Mouse (Mus musculus) embryonic facial prominence, embryonic 10.5 days (tissue): ENCODE results near the gene Psma1. TPM values are rescaled to one million over a fixed set of nuclear protein-coding genes. Genes with fewer than 3 reads are reported as not detected.

ENCODE experiments used
- DNase-seq: peaks from one replicate; pipeline ENCODE4 v3.0.0-alpha.2; 2017; ENCODE audit warnings: low spot score
- H3K27ac ChIP-seq: fragments of 300-500 bp; sonication (generic); replicated peaks from 2 replicates; pipeline ENCODE4 v1.5.1; 2016; ENCODE audit warnings: mild to moderate bottlenecking
- H3K27me3 ChIP-seq: fragments of 300-500 bp; sonication (generic); replicated peaks from 2 replicates; pipeline ENCODE4 v1.6.1; 2016; ENCODE audit warnings: low read depth, mild to moderate bottlenecking; ENCODE audit not compliant: poor library complexity, severe bottlenecking
- H3K36me3 ChIP-seq: fragments of 300-500 bp; sonication (generic); replicated peaks from 2 replicates; pipeline ENCODE4 v1.6.1; 2016; ENCODE audit warnings: mild to moderate bottlenecking, moderate library complexity
- H3K4me1 ChIP-seq: fragments of 300-500 bp; sonication (generic); 2 replicates; pipeline ENCODE4 v1.6.1; 2016
- H3K4me3 ChIP-seq: fragments of 300-500 bp; sonication (generic); 2 replicates; pipeline ENCODE4 v1.5.1; 2016; ENCODE audit warnings: mild to moderate bottlenecking, moderate library complexity
- H3K9me3 ChIP-seq: fragments of 300-500 bp; sonication (generic); 2 replicates; pipeline ENCODE4 v1.6.1; 2016; ENCODE audit warnings: mild to moderate bottlenecking
- WGBS: fragments of 180-500 bp; shearing (Covaris S2); methylation state at CpG from one replicate; pipeline ENCODE4 v1.1.7; 2016; 5-methylcytosine and 5-hydroxymethylcytosine counted together
- polyA plus RNA-seq: library from polyadenylated mRNA; unstranded; fragments of >200 nt; fragmentation: Nextera tagmentation; extraction: Ambion mirVana; gene quantifications from 2 replicates; pipeline ENCODE4 v1.2.1, GENCODE M21; 2016

The Psma1 gene
- polyA plus RNA-seq, 1 experiment from 2014 or later, result 496 TPM

GRCm38 (mm10) chr7:114251684-114252083 lies 24.2 kb downstream of the Psma1 start:
- WGBS, result 91% methylated on average over 3 of the region's 3 CpGs
- no peak for DNase-seq
- H3K36me3 ChIP-seq, result peaks cover 60% of the 10 kb centered on the region

GRCm38 (mm10) chr7:114233980-114234379 lies 41.9 kb downstream of the Psma1 start:
- H3K27me3 ChIP-seq, result no peaks in the 10 kb centered on the region
- no peak for DNase-seq
- no peak overlapping the region for H3K4me3 ChIP-seq
- no peaks in the 10 kb centered on the region for H3K4me1 ChIP-seq
- no peak overlapping the region for H3K27ac ChIP-seq
- H3K36me3 ChIP-seq, result peaks cover 99% of the 10 kb centered on the region
- no peaks in the 10 kb centered on the region for H3K9me3 ChIP-seq
- WGBS, result 83% methylated on average over 7 of the region's 7 CpGs

More at GRCm38 (mm10) chr7:114251684-114252083, 24.2 kb downstream of the Psma1 start:
- Histone ChIP-seq H3K4me3 (no peak overlapping the region), H3K9me3 (peaks cover 3% of the 10 kb centered on the region; the same call in 1 of the 2 replicates), H3K27ac (no peak overlapping the region), H3K27me3 (no peaks in the 10 kb centered on the region), H3K4me1 (peaks cover 7% of the 10 kb centered on the region; the same call in 1 of the 2 replicates)

- H3K4me1 ChIP-seq, result no peaks in the 10 kb centered on the region
- H3K9me3 ChIP-seq, result no peaks in the 10 kb centered on the region
- H3K36me3 ChIP-seq, result peaks cover 99% of the 10 kb centered on the region
- no peak overlapping the region for H3K4me3 ChIP-seq
- no peaks in the 10 kb centered on the region for H3K27me3 ChIP-seq
- H3K27ac ChIP-seq, result no peak overlapping the region
- WGBS, result 92% methylated on average over 7 of the region's 7 CpGs
- DNase-seq, result no peak
Observed at GRCm38 (mm10) chr7:114232982-114233381, 42.9 kb downstream of the Psma1 start.

GRCm38 (mm10) chr7:114231857-114232256 lies 44.1 kb downstream of the Psma1 start:
- DNase-seq, result no peak
- WGBS, result 94% methylated on average over 3 of the region's 3 CpGs
- H3K27ac ChIP-seq, result no peak overlapping the region
- H3K27me3 ChIP-seq, result no peaks in the 10 kb centered on the region
- no peaks in the 10 kb centered on the region for H3K4me1 ChIP-seq
- peaks cover 98% of the 10 kb centered on the region for H3K36me3 ChIP-seq
- no peaks in the 10 kb centered on the region for H3K9me3 ChIP-seq
- no peak overlapping the region for H3K4me3 ChIP-seq

- no peak overlapping the region for H3K27ac ChIP-seq
- WGBS, result 92% methylated on average over 1 of the region's 1 CpGs
Observed at GRCm38 (mm10) chr7:114226521-114226920, 49.4 kb downstream of the Psma1 start.

GRCm38 (mm10) chr7:114220433-114220832 lies 55.5 kb downstream of the Psma1 start:
- Histone ChIP-seq H3K4me1 (no peaks in the 10 kb centered on the region), H3K36me3 (peaks cover 70% of the 10 kb centered on the region), H3K9me3 (no peaks in the 10 kb centered on the region), H3K27ac (no peak overlapping the region), H3K4me3 (no peak overlapping the region), H3K27me3 (no peaks in the 10 kb centered on the region)
- WGBS, result 96% methylated on average over 4 of the region's 4 CpGs
- DNase-seq, result no peak

More at GRCm38 (mm10) chr7:114226521-114226920, 49.4 kb downstream of the Psma1 start:
- Histone ChIP-seq H3K36me3 (peaks cover 81% of the 10 kb centered on the region), H3K9me3 (no peaks in the 10 kb centered on the region), H3K4me1 (no peaks in the 10 kb centered on the region), H3K4me3 (no peak overlapping the region), H3K27me3 (no peaks in the 10 kb centered on the region)
- no peak for DNase-seq

GRCm38 (mm10) chr7:114216908-114217307 lies 59.0 kb downstream of the Psma1 start:
- DNase-seq, result no peak
- Histone ChIP-seq H3K27me3 (no peaks in the 10 kb centered on the region), H3K4me1 (no peaks in the 10 kb centered on the region), H3K36me3 (peaks cover 79% of the 10 kb centered on the region), H3K9me3 (no peaks in the 10 kb centered on the region), H3K4me3 (no peak overlapping the region), H3K27ac (no peak overlapping the region)
- 88% methylated on average over 2 of the region's 2 CpGs for WGBS

Other genes starting within 250 kb of the Psma1 start
- 26.1 and 26.9 TPM in 2 replicates for gene Rras2, start 158.3 kb downstream of the Psma1 start, polyA plus RNA-seq
- gene Copb1, start 21.4 kb downstream of the Psma1 start, polyA plus RNA-seq, result 97.0 and 102 TPM in 2 replicates
- 8.1 and 10.7 TPM in 2 replicates for gene Pde3b, start 139.2 kb upstream of the Psma1 start, polyA plus RNA-seq